Mouse (Mus musculus): Measurements from ENCODE around the gene Olfr514.
"Not testable (repeated sequence)": the region's sequence is repeated elsewhere in the genome, so short reads cannot be mapped to it uniquely, and the experiment has no call there.

GRCm38 (mm10) chr7:108814593-108815215, 11.1 kb downstream of the Olfr514 start:
- not testable (repeated sequence) for TF ChIP-seq TAL1, GATA1 (IDR thresholded peaks at IDR 0.05; ENCODE audit: low read length)
